Mouse (Mus musculus): Measurements from ENCODE around the gene Slc1a1. TPM values are rescaled to one million over a fixed set of nuclear protein-coding genes. Genes with fewer than 3 reads are reported as not detected.

Slc1a1 gene
- polyA plus RNA-seq, 1 experiment from 2014 or later: 0.07 TPM

Other genes starting within 250 kb of the Slc1a1 start
- gene Glis3, start 155.0 kb upstream of the Slc1a1 start, polyA plus RNA-seq (2015; fragmentation: Nextera tagmentation; extraction: Ambion mirVana): 0.13 TPM in 2 replicates
- gene Plpp6, start 128.9 kb downstream of the Slc1a1 start, polyA plus RNA-seq (2015; fragmentation: Nextera tagmentation; extraction: Ambion mirVana): 1.4 TPM in 2 replicates
- gene 4430402I18Rik, start 132.8 kb downstream of the Slc1a1 start, polyA plus RNA-seq (2015; fragmentation: Nextera tagmentation; extraction: Ambion mirVana): 1.1 and 1.7 TPM in 2 replicates
- gene Cdc37l1, start 155.3 kb downstream of the Slc1a1 start, polyA plus RNA-seq (2015; fragmentation: Nextera tagmentation; extraction: Ambion mirVana): 10.4 and 14.2 TPM in 2 replicates
- gene Ak3, start 212.9 kb downstream of the Slc1a1 start, polyA plus RNA-seq (2015; fragmentation: Nextera tagmentation; extraction: Ambion mirVana): 42.7 and 54.3 TPM in 2 replicates